Mouse (Mus musculus) thymus, adult 2 months (tissue): ENCODE measurements around the gene Stat6.

Experiments
- CTCF ChIP-seq: fragments of 200-500 bp; IDR thresholded peaks from 2 replicates; pipeline ENCODE4 v1.5.1; 2012; ENCODE audit warnings: mild to moderate bottlenecking, control low read depth, low read length, moderate library complexity, borderline replicate concordance; ENCODE audit not compliant: control insufficient read depth, poor library complexity, insufficient read depth; ENCODE audit errors: extremely low read depth
- POLR2A ChIP-seq: fragments of 200-500 bp; IDR thresholded peaks from 2 replicates; pipeline ENCODE4 v1.6.1; 2012; ENCODE audit warnings: mild to moderate bottlenecking, low read length, control low read depth, moderate library complexity; ENCODE audit not compliant: control insufficient read depth, poor library complexity, insufficient read depth; ENCODE audit errors: extremely low read depth

DNA sequence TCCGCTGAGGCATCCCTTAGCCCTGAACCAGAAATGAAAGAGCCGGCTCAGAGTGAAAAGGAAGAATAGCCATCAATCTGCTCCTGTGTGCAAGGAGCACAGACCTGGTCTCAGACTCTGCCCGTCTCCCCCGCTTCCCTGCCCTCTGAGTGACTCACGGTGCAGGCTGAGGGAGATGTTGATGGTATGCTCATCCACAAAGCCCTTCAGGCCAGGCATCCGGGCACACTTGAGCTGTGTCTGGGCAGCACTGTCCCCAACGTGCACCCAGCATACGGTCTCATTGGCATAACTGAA lies 37.6 kb upstream of the Stat6 start:
- TF ChIP-seq CTCF (no peak), POLR2A (no peak)
